Mouse (Mus musculus) T-cell, adult 2 months (primary cell): ENCODE measurements around the gene Pkig.
"Not testable (repeated sequence)": the region's sequence is repeated elsewhere in the genome, so short reads cannot be mapped to it uniquely, and the experiment has no call there.

ENCODE experiments used
- DNase-seq: peaks from one replicate; pipeline ENCODE4 v3.0.0; 2022; ENCODE audit warnings: low spot score

Pkig gene

DNA sequence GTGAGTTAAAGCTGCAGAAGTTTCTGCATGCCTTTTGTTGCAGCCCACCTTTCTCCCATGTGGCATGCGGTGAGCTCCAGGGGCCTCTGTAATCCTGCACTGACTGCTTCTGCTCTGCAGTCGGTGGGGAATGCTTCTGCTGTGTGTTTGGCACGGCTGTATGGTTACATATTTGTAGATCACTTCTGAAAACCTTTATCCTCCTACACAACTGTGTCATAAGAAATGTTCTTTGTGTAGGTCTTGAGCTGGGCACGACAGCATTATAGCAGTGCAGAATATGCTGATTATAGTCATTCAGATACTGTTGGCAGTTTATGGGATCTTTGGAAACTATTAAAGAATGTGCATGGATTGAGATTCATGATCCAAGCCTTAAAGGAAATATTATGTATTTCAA, 27.1 kb downstream of the Pkig start:
- DNase-seq = no peak

DNA sequence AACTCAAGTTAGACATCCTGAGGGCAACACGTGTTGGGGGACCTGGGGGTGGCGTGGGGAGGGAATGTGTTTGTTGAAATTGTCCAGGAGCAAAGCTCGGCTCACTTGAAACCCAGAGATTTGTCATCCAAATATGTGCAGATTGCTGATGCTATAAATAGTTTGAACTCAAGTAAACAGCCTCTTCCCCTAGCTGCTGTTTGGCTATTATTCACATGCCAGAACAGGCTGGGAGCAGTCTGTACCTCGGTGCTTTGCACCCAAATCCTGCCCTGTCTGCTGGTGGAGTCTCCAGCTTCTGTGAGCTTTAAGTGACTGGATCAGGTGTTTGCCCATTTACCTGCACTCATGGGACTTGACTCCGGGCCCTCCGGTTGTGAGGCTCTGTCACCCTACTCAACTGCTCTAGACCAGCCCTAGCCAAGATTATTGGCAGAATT, 27.6 kb downstream of the Pkig start:
- DNase-seq = no peak

DNA sequence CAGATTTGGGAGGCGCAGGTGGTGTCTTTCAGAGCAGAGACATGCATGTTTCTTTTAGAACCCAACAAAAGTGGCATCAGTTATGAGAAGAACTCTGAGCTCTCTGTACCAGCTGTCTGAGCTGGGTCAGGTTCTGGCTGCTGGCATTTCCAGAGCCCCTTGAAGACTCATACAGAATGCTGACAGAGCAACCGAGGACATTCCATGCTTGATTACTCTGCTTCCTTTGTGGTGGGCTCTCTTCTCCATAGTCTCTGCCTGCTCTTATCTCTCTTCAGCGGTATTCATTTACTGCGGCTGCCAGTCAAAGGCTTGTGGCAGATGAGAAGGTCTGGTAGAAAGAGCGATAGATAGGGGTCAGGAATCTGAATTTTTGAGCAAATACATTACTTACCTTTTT, 28.0 kb downstream of the Pkig start:
- DNase-seq = no peak

GRCm38 (mm10) chr2:163686886-163687285, 28.7 kb downstream of the Pkig start:
- no peak for DNase-seq

- DNase-seq = not testable (repeated sequence)
Measured at GRCm38 (mm10) chr2:163688377-163688776, 30.2 kb downstream of the Pkig start.

DNA sequence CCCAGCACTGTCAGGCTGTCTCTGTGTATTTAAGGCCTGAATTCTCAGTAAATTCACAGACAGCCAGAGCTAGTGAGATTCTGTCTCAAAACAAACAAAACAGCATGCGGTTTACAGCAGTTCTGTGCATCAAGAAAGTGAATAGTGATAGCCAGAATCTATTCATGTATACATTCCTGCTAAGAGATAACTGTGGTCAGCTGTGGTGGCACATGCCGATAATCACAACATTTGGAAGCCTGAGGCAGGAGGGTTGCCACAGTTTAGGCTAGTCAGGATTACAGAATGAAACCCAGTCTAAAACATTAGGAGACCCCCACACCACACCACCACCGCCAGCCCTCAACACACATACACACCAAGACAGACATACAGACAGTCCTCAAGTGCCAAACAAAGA, 31.6 kb downstream of the Pkig start:
- DNase-seq = no peak

DNA sequence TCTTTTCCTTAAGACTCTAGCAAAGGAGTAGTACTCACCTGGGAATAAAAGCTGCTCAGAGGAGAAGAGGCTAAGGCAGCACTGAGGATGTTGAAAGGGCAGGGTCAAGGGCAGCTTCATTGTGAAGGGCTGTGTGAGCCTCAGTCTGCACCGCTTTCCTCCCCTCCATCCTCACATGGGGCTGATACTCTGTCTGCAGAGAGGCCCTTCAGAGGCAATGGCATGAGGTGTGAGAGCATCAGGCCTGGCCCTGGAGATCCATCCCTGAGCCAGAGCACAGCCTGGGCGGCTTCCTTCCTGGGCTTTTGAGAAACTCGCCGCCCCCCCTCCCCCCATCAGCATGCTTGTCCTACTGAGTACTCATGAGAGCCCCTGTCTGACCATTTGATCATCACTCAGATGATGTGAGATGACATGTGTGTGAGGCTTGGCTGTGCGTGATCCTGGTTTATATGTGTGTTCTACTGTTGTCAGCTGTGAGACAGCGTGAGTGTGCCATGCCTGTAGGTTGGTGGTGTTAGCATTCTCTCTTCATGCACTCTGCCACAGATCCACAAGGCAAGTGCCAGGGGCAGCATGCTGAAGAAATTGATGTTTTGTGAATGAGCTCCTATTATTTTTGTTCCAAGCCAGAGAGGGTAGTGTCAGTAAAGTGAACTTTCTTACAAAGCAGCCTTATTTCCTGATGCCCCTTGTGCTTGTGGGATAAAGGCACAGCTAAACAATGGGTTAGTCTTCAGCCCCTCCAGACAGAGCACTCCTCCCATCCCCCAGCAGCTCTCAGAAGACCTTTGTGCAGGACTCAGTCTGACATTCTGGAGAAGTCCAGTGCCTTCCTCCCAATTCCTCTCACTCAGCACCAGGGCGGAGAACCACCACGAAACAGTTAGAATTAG, 32.5 kb downstream of the Pkig start:
- no peak for DNase-seq

DNA sequence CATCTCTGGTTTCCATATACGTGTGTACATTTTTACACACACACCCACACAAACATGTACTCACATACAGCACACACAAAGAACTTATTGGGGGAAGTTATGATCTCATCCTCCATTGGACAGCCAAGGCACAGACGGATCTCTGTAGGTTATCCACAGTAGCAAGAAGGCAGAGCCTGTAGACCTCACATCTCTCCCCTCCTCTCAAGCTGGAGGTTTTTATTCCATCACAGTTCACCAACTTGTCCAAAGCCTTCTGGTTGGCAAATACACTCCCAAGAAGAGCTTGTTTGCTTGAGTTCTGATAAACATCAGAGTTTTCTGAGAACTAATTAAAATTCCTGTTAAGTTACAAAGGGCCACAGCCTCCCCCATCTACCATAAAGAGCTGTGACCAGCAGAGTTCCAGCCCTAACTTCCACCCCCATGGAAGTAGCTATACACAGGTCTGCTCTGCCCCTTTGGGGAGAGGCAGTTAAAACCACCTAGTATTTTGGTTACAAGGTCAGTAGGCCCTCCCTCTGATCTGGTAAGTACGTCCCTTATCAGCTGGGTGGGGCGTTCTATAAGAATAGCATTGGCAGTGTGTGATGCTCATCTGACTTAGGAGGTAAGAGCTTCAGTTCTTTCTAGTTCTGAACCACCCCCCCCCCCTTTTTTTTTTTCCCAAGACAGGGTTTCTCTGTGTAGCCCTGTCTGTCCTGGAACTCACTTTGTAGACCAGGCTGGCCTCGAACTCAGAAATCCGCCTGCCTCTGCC, 33.8 kb downstream of the Pkig start:
- no peak for DNase-seq

GRCm38 (mm10) chr2:163692873-163693612, 34.9 kb downstream of the Pkig start:
- DNase-seq = no peak

DNA sequence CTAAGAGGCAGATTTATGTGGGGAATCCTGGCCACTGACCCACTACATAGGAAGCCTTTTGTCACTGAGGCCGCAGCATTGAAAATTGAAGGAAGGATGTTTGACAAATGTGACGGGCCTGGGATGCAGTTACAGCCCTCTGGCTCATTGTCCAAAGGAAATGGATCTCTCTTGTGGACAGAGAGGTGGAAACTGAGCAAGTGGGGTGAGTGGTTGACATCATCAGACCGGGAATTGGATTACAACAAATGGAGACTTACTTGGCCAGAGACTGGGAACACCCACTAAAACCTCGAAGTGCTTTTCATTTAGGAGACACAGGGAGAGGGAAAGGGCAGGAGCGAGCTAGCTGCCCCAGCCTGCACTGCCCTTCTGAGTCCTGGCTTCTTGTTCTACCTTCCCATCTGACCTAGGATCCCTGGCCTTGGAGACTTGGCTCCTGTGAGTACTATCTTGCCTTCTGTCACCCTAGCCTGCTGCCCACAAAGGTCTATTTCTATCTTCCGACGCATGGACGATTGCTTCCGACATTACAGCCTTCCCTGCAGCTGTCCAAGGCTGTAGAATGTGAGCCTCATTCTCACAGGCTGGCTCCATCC, 35.6 kb downstream of the Pkig start:
- DNase-seq = no peak

DNA sequence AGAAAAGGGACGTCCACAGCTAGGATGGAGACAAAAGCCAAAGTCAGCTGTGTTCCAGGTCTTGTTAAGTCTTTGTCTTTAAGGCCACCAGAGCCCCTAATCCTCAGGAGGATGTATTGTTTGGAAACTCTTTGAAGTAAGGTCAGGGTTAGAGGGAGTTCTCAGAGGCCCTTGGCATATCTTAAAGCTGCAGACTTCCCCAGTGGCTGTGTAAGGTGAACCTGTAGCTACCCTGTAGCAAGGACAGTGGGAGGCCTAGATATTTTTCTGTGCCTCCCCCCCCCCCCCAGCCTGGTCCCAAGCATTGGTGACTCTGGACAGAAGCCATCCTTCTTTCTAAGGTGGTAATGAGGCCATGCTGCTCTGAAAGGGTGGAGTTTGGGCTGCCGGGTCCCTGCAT, 38.6 kb downstream of the Pkig start:
- DNase-seq = no peak

DNA sequence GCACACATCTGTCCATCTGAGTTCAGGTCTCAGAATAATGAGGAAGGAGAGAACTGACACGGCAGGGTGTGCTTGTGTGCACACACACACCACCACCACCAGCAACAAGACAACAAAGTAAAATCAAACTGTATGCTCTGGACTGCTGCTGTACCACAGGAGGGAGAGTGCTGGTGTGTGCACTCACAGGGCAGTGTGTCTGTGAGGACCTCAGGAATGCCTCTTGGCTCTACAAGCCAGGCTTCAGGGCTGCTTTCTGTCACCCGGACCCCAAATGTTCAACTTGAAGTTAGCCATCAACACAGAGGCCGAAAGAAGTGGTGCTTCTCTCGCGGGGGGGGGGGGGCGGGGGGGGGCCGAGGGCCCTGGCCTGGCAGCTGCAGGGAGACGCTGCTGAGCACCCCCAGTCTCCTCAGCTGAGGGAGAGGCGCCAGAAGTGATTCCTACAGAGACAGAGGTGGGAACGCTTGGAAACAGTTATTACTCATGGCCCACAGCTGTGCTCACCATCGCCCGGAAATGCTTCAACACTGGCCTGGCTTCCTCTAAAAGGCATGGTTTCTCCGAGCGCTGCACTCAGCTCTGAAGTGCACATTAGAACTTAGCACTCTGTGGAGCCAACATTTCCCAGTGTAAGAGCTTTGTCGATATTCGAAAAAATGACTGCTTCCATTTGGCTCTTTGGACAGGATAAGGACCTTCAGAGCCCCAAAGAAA, 39.7 kb downstream of the Pkig start:
- DNase-seq = no peak

- DNase-seq = no peak
Measured at GRCm38 (mm10) chr2:163699078-163699780, 41.0 kb downstream of the Pkig start.

DNA sequence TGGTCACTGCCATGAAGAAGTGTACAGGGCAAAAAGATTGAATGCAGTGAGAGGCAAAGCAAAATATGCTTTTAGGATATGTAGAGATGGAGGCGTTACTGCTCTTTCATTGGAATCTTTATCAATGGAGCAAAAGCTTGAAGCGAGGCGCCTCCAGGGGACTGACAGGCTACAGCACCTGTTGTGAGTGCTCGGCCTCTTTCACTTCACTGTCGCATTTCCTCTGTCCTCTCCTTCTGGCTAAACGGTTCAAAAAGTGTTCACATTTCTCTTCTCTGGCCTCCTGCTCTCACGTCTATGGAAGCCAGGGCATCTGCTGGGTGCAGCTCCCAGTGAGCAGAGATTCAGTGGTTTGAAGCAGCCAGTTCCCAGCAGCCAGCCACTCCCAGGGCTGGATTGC, 44.2 kb downstream of the Pkig start:
- DNase-seq = no peak

DNA sequence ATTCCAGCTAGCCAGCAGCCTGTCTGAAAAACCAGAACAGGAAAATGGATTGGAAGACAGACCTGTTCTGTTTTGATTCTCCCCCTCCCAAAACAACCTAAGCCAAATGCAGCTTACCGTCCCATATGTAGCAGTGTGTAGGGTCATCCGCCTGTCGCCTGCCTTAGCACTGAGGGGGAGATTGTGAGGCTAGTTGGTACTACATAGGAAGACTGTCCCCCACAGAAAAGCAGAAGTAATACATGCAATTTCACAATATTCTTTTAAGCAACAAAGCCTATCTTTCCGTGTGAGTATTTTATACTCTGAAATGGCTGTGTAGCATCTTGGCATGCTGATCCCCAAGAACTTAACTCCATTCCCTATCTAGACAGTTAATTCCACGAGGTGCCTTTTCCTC, 44.7 kb downstream of the Pkig start:
- DNase-seq = no peak

GRCm38 (mm10) chr2:163703599-163704260, 45.5 kb downstream of the Pkig start:
- DNase-seq = no peak

- no peak for DNase-seq
Measured at GRCm38 (mm10) chr2:163708321-163708720, 50.1 kb downstream of the Pkig start.

GRCm38 (mm10) chr2:163708763-163709250, 50.6 kb downstream of the Pkig start:
- DNase-seq = no peak

DNA sequence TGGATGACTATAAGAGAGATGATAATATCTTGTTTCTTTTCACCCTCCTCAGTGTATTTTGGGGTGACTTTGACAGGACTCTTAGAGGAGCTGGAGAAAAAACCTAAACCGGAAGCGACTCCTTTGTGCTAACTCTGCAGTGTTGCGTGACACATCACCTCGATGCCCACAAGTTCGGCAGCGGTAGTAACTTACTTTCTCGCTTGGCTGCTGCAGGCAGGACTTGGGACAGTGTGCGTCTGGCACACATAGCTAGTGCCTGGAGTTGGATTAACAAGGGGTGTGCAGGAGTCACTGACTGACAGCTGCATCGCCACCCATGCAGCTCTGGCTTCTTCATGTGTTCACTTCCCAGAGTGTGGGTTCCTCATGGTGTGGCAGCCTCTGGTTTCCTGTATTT, 51.8 kb downstream of the Pkig start:
- DNase-seq = peak; percentile 44

DNA sequence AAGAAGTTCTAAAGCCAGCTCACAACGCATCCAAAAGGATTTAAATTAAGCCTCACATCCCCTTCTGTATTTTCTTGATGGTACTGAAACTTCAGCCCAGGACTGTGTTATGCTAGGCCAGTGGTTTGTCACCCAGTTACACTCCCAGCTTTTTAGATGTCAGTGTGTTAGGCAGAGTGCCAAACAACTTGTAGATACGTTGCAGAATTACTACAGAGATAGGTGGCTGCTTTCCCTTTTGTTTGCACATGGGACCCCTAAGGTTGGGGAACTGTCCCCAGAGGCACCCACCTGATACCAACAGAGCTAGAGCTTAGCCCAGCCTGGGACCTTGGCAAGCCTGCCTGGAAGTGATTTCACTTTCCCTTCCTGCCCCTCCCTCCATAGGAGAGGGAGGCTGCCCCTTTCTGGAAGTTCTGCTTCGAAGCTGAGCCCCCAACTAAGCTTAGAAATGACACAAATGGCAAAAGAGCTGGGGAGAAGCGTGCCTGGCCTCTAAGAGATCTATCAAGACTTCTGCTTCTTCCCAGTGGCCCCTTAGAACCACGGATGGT, 52.5 kb downstream of the Pkig start:
- no peak for DNase-seq
